Mouse (Mus musculus) cortical plate, adult 2 months (tissue): ENCODE results near the gene Sgce.

Experiments used
- CTCF ChIP-seq: fragments of 200-500 bp; IDR thresholded peaks from 2 replicates; pipeline ENCODE4 v1.5.1; 2011; ENCODE audit warnings: mild to moderate bottlenecking, control low read depth, low read length; ENCODE audit not compliant: insufficient read depth; ENCODE audit errors: extremely low read depth
- POLR2A ChIP-seq: fragments of 200-500 bp; IDR thresholded peaks from 2 replicates; pipeline ENCODE4 v1.6.1; 2011; ENCODE audit warnings: mild to moderate bottlenecking, low read length, control low read depth; ENCODE audit not compliant: insufficient read depth; ENCODE audit errors: extremely low read depth

- no peak for TF ChIP-seq CTCF
- TF ChIP-seq POLR2A, result no peak
Measured at GRCm38 (mm10) chr6:4733208-4733607, 13.8 kb downstream of the Sgce start.
